Mouse (Mus musculus) neural tube, embryonic 14.5 days (tissue): ENCODE data around the gene Zfp282. TPM values are rescaled to one million over a fixed set of nuclear protein-coding genes. Genes with fewer than 3 reads are reported as not detected.
"Not testable (repeated sequence)": the region's sequence is repeated elsewhere in the genome, so short reads cannot be mapped to it uniquely, and the experiment has no call there.

ENCODE experiments used
- ATAC-seq: fragments of 200-750 bp; cut with Nextera tagmentation; 2 replicates; pipeline ENCODE4 v1.8.0; 2017; ENCODE audit warnings: low read depth, mild to moderate bottlenecking, moderate TSS enrichment, moderate library complexity
- H3K27ac ChIP-seq: fragments of 300-500 bp; sonication (generic); 2 replicates; pipeline ENCODE4 v1.5.1; 2014; ENCODE audit warnings: low read depth, mild to moderate bottlenecking, control low read depth, low read length, moderate library complexity, mixed read lengths
- H3K27me3 ChIP-seq: fragments of 300-500 bp; sonication (generic); 2 replicates; pipeline ENCODE4 v1.6.1; 2014; ENCODE audit warnings: low read length; ENCODE audit not compliant: control insufficient read depth, insufficient read depth
- H3K36me3 ChIP-seq: fragments of 300-500 bp; sonication (generic); 2 replicates; pipeline ENCODE4 v1.6.1; 2014; ENCODE audit warnings: low read length, mixed read lengths; ENCODE audit not compliant: control insufficient read depth, insufficient read depth
- H3K4me1 ChIP-seq: fragments of 300-500 bp; sonication (generic); 2 replicates; pipeline ENCODE4 v1.6.1; 2014; ENCODE audit warnings: low read length; ENCODE audit not compliant: control insufficient read depth, insufficient read depth
- H3K4me2 ChIP-seq: fragments of 300-500 bp; sonication (generic); 2 replicates; pipeline ENCODE4 v1.6.1; 2014; ENCODE audit warnings: mild to moderate bottlenecking, low read depth, low read length, control low read depth
- H3K4me3 ChIP-seq: fragments of 300-500 bp; sonication (generic); 2 replicates; pipeline ENCODE4 v1.5.1; 2014; ENCODE audit warnings: low read depth, low read length, control low read depth, mixed read lengths
- H3K9ac ChIP-seq: fragments of 300-500 bp; sonication (generic); replicated peaks from 2 replicates; pipeline ENCODE4 v1.6.1; 2014; ENCODE audit warnings: low read depth, mild to moderate bottlenecking, control low read depth, low read length, mixed read lengths
- H3K9me3 ChIP-seq: fragments of 300-500 bp; sonication (generic); 2 replicates; pipeline ENCODE4 v1.6.1; 2016; ENCODE audit warnings: low read length; ENCODE audit not compliant: control insufficient read depth
- WGBS: fragments of 180-500 bp; shearing (Covaris S2); extraction: QIAGEN DNeasy Blood & Tissue Kit; methylation state at CpG from one replicate; pipeline ENCODE4 v1.1.7; 2014; 5-methylcytosine and 5-hydroxymethylcytosine counted together
- polyA plus RNA-seq: library from polyadenylated mRNA; unstranded; fragments of >200 nt; fragmentation: Nextera tagmentation; extraction: Ambion mirVana; gene quantifications from 2 replicates; pipeline ENCODE4 v1.2.1, GENCODE M21; 2014

Gene Zfp282
- polyA plus RNA-seq, 1 experiment from 2014 or later, result 15.9 TPM

GRCm38 (mm10) chr6:47841077-47841476 lies 35.9 kb upstream of the Zfp282 start:
- H3K27me3 ChIP-seq, result no peaks in the 10 kb centered on the region
- H3K9me3 ChIP-seq, result no peaks in the 10 kb centered on the region
- ATAC-seq, result no peak
- 96% methylated on average over 1 of the region's 1 CpGs for WGBS
- no peak overlapping the region for H3K9ac ChIP-seq
- no peaks in the 10 kb centered on the region for H3K4me1 ChIP-seq
- H3K4me3 ChIP-seq, result no peak overlapping the region
- no peak overlapping the region for H3K27ac ChIP-seq
- H3K4me2 ChIP-seq, result no peak overlapping the region
- peaks cover 13% of the 10 kb centered on the region; the same call in 1 of the 2 replicates for H3K36me3 ChIP-seq

- 99% methylated on average over 2 of the region's 2 CpGs for WGBS
These were observed 35.2 kb upstream of the Zfp282 start for GRCm38 (mm10) chr6:47841831-47842230.

GRCm38 (mm10) chr6:47842337-47842736 lies 34.7 kb upstream of the Zfp282 start:
- WGBS, result 89% methylated on average over 1 of the region's 1 CpGs
- no peak overlapping the region for H3K4me3 ChIP-seq
- no peak overlapping the region for H3K9ac ChIP-seq
- H3K27me3 ChIP-seq, result no peaks in the 10 kb centered on the region
- H3K4me1 ChIP-seq, result no peaks in the 10 kb centered on the region
- H3K9me3 ChIP-seq, result no peaks in the 10 kb centered on the region
- ATAC-seq, result no peak
- H3K27ac ChIP-seq, result no peak overlapping the region
- H3K4me2 ChIP-seq, result no peak overlapping the region
- peaks cover 13% of the 10 kb centered on the region; the same call in 1 of the 2 replicates for H3K36me3 ChIP-seq

More at GRCm38 (mm10) chr6:47841831-47842230, 35.2 kb upstream of the Zfp282 start:
- H3K9ac ChIP-seq, result no peak overlapping the region
- H3K4me2 ChIP-seq, result no peak overlapping the region
- H3K27ac ChIP-seq, result no peak overlapping the region
- no peak overlapping the region for H3K4me3 ChIP-seq
- no peak for ATAC-seq
- H3K4me1 ChIP-seq, result no peaks in the 10 kb centered on the region
- H3K36me3 ChIP-seq, result peaks cover 13% of the 10 kb centered on the region; the same call in 1 of the 2 replicates
- H3K27me3 ChIP-seq, result no peaks in the 10 kb centered on the region
- H3K9me3 ChIP-seq, result no peaks in the 10 kb centered on the region

- Histone ChIP-seq H3K36me3 (peaks cover 8% of the 10 kb centered on the region; the same call in 1 of the 2 replicates), H3K4me3 (no peak overlapping the region), H3K9ac (no peak overlapping the region), H3K27me3 (no peaks in the 10 kb centered on the region), H3K4me1 (no peaks in the 10 kb centered on the region), H3K9me3 (no peaks in the 10 kb centered on the region), H3K4me2 (no peak overlapping the region), H3K27ac (no peak overlapping the region)
- ATAC-seq, result no peak
These were observed 31.2 kb upstream of the Zfp282 start for GRCm38 (mm10) chr6:47845779-47846178.

- no peak for ATAC-seq
- Histone ChIP-seq H3K4me1 (no peaks in the 10 kb centered on the region), H3K9ac (no peak overlapping the region), H3K27ac (no peak overlapping the region), H3K27me3 (no peaks in the 10 kb centered on the region), H3K4me2 (no peak overlapping the region), H3K9me3 (no peaks in the 10 kb centered on the region), H3K4me3 (no peak overlapping the region), H3K36me3 (peaks cover 17% of the 10 kb centered on the region)
- WGBS, result 96% methylated on average over 6 of the region's 6 CpGs
These were observed 19.8 kb upstream of the Zfp282 start for GRCm38 (mm10) chr6:47857241-47857640.

- not testable (repeated sequence) for H3K4me3 ChIP-seq, H3K4me2 ChIP-seq, ATAC-seq, H3K9ac ChIP-seq, H3K9me3 ChIP-seq, H3K4me1 ChIP-seq, H3K27ac ChIP-seq, H3K27me3 ChIP-seq
- H3K36me3 ChIP-seq, result peaks cover 21% of the 10 kb centered on the region
- 93% methylated on average over 3 of the region's 3 CpGs for WGBS
These were observed 19.3 kb upstream of the Zfp282 start for GRCm38 (mm10) chr6:47857729-47858128.

- H3K27ac ChIP-seq, result no peak overlapping the region
- no peak overlapping the region for H3K9ac ChIP-seq
- no peaks in the 10 kb centered on the region for H3K4me1 ChIP-seq
- no peaks in the 10 kb centered on the region for H3K9me3 ChIP-seq
- no peaks in the 10 kb centered on the region for H3K27me3 ChIP-seq
- 90% methylated on average over 5 of the region's 5 CpGs for WGBS
- no peak for ATAC-seq
- H3K4me2 ChIP-seq, result no peak overlapping the region
- no peak overlapping the region for H3K4me3 ChIP-seq
- 0 out of 2 replicates have a peak, but pooled peaks cover 7% of the 10 kb centered on the region for H3K36me3 ChIP-seq
These were observed 4.7 kb upstream of the Zfp282 start for GRCm38 (mm10) chr6:47872266-47872665.

- Histone ChIP-seq H3K9me3 (no peaks in the 10 kb centered on the region), H3K4me2 (peak overlapping the region; percentile 97), H3K9ac (peak overlapping the region; percentile 94), H3K4me3 (peak overlapping the region; percentile 96), H3K4me1 (peaks cover 14% of the 10 kb centered on the region), H3K36me3 (peaks cover 14% of the 10 kb centered on the region; the same call in 1 of the 2 replicates), H3K27me3 (no peaks in the 10 kb centered on the region), H3K27ac (peak overlapping the region; percentile 95)
- ATAC-seq, result peak; percentile 98
- WGBS, result 2% methylated on average over 68 of the region's 71 CpGs
These were observed 593 bp downstream of the Zfp282 start for GRCm38 (mm10) chr6:47877461-47878132.

GRCm38 (mm10) chr6:47878133-47878514 lies 1.1 kb downstream of the Zfp282 start:
- WGBS, result 1% methylated on average over 11 of the region's 11 CpGs
- H3K4me1 ChIP-seq, result peaks cover 14% of the 10 kb centered on the region
- H3K27me3 ChIP-seq, result no peaks in the 10 kb centered on the region
- H3K4me3 ChIP-seq, result peak overlapping the region; percentile 96
- peak overlapping the region; percentile 95 for H3K27ac ChIP-seq
- ATAC-seq, result no peak; the same call in 1 of the 2 replicates
- H3K4me2 ChIP-seq, result peak overlapping the region; percentile 97
- H3K36me3 ChIP-seq, result peaks cover 15% of the 10 kb centered on the region; the same call in 1 of the 2 replicates
- H3K9me3 ChIP-seq, result no peaks in the 10 kb centered on the region
- peak overlapping the region; percentile 94 for H3K9ac ChIP-seq
